Mouse (Mus musculus) neural tube, embryonic 10.5 days (tissue): ENCODE data around the gene Snrnp35.
"Not testable (repeated sequence)": the region's sequence is repeated elsewhere in the genome, so short reads cannot be mapped to it uniquely, and the experiment has no call there.

Experiments
- DNase-seq: peaks from one replicate; pipeline ENCODE4 v3.0.0-alpha.2; 2017; ENCODE audit warnings: low spot score; ENCODE audit errors: extremely low spot score

The Snrnp35 gene

DNA sequence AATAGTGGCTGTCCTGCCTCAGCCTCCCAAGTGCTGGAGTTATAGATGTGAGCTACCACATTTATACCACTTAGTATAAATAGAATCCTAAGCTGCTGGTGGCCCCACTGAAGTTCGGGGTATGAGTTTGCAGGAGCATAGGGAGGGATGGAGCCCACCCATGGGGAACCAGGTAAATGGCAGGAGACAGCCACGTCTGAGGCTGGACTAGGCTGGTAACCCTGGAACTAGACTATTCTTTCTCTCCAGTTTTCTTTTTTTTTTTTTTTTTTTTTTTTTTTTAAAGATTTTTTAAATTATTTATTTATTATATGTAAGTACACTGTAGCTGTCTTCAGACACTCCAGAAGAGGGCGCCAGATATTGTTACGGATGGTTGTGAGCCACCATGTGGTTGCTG, 17.1 kb downstream of the Snrnp35 start:
- DNase-seq, result not testable (repeated sequence)

DNA sequence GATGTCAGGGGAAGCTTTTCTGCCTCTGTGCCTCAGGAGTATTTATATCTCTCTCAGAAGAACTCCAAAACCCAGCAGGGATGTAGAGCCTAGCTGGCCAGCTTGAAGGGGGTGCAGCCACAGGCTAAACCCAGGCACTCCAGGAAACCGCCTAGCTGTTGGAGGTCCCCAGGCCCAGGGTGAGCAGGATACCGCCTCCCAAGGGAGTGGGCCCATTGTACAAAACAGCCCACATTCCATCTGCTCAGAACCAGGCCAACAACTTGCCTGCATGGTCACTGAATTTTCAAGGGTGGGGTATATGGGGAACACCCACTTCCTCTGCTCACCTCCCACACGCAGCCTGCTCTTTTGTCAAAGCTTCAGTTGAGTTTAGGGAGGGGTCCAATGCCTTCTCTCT, 17.6 kb downstream of the Snrnp35 start:
- DNase-seq, result no peak

DNA sequence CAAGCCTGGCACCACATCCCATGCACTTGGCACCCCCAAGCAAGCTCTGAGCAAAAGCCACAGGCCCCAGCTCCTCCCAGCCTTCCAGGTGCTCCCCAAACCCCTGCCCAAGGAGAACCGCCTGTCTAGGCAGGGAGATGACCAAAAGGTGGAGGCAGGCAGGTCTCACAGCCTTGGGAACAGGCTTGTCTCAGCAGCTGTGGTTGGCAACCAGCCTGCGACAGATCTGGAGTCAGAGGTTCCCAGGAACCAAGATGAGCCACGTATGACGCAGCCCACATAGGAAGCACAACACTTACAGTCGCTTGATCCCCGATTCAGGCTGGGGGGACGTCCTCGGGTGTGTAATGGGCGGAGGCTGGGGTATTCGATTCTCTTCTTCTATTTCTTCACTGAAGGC, 18.6 kb downstream of the Snrnp35 start:
- no peak for DNase-seq

DNA sequence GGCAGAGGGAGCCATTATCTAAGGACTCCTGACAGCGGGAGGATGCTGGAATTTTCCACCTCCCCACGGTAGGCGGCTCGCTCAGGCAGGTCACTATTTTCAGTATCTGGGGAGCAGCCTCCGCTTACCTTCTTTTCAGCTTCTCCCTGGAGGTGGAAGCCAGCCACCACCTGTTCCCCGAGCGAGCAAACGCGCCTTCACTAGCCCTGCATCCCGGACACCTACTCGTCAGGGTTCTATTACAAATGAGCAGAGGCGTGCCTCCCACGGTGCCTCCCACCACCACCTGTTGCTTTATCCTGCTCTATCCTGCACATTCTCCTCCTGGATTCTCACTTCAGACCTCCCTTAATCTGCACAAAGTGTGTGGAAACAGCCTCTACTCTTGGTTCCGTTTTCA, 20.8 kb downstream of the Snrnp35 start:
- DNase-seq, result no peak

DNA sequence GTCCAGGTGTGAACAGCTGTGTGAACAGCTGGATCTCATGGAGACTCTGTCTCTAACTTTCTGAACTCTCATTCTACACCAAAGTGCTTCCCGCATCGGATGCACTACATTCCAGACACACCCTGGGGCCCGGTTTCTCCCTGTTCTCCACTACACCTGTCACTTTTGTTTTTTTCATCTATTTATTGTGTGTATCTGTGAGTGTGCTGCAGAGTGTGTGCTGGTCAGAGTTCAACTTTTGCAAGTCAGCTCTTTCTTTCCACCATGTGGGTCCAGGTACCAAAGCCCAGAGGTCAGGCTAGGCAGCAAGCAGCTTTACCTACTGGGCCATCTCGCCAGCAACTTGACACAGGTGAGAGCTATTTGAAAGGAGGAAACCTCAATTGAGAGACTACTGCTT, 22.3 kb downstream of the Snrnp35 start:
- no peak for DNase-seq

DNA sequence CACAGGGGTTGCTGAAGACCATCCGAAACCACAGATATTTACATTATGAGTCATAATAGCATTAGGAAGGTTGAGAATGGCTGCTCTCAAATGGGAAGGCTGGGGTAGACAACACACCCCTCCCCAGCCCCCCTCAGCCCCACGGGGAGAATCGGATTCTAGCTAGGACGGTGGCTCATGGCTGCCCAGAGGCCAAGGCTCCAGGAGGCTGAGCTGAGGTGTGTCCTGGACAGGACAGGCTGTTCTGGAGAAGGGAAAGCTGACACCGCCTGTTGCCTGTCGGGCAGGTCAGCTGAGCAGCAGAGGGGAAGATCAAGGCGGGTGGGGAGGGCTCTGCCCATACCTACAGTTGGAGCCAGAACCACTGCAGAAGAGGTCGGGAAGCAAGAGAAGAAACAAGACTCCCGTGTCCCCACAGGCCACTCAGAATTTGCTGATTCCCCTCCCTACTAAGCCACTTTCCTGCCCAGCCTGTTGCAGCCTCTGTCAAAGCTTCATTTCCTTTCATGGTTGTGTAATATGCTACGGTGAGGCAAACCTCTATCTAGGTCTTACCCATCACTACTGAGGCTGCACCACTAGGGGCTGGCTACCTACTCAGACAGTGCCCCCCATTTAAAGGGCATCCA, 23.9 kb downstream of the Snrnp35 start:
- DNase-seq, result no peak

DNA sequence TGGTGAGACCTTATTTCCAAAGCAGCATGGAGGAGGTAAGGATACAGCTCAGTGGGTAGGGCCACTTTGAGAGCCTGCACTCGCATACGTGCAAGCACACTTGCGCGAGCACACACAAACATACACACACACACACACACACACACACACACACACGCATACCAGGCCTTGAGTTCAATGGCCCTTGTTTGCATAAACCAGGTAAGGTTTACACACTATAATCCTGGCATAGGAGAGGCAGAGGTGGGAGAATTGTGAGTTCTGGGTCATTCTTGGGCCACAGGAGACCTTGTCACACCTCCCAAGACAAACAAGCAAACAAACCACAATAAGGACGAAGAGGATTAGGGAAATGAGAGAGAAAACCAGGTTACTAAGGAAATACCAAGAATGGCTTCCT, 26.3 kb downstream of the Snrnp35 start:
- DNase-seq, result no peak

DNA sequence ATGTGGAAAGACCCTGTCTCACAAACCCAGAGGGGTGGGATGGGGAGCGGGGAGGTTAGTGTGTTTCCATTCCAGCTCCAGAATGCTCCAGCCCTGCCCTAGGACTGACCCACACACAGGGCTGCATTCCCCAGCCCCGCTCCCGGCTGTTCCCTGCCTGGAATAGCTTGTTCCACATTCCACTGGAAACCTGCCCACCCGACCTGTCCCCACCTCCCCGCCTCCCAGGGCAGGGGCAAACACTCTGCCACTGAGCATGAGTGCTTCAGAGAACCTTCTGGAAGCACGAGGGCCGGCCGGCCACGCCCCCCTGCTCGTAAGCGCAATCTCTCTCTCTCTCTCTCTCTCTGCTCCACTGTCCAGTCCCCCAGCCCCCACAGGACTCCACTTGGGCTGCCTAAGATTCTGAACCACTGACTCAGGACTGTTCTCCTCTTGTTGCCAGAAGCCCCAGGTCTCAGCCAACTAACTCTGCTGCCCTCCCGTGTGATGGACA, 26.9 kb downstream of the Snrnp35 start:
- no peak for DNase-seq

DNA sequence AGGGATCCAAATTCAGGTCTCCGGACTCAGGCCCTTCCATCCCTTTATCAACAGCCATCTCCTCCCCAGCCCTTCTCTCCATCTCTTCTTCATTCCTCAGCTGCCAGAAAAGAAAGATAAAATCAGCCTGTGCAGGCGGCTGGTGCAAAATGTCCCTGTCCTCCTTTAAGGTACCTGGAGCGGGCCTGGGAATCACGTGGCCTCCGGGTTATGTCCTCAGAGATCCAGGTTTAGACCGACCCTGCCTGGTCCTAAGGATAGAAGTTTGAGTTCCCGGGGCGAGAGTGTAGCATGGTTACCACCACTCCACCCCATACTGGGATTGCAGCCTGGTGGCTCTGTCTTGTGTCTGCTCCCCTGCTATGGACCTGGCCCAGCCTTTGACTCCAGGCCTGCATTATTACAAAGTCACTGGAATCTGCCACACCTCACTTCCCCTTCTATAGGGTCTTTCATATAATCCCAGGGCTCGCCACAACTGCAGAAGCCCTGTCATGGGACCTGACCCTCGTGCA, 27.7 kb downstream of the Snrnp35 start:
- no peak for DNase-seq

DNA sequence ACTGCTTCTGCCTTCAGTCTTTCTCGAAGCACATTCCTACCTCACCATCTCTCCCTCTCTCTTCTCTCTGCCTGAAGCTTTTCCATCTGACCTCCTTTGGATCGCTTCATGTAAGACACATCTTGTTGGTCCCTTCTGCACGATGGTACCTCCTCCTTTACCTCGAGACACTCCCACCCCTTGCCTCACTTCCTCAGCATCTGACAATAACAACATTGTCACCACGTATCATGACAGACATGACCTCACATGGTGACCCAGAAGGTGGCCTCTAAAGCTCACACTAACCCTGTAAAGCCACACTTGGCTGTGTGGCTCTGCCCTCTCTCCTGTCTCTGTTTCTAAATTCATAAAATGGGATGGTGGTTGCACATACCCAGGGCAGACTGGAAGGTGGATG, 32.9 kb downstream of the Snrnp35 start:
- no peak for DNase-seq

DNA sequence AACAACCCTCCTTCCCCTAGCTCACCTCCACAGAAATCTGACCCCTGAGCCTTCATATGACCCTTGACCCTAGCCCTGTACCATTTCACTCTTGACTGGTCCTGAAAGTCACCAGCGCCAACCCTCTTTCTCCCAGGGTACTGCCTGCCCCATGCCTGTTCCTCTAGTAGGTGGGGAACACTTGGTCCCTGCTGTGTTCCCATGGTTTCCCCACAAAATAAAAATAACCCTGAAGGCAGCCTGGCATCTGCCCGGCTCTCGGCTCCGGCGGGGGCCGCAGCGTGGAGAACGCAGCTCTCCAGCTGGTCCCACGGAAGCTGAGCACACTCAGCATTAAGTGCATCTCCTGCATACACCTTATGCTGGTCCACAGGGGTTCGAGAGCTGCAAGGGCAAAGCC, 35.7 kb downstream of the Snrnp35 start:
- no peak for DNase-seq

DNA sequence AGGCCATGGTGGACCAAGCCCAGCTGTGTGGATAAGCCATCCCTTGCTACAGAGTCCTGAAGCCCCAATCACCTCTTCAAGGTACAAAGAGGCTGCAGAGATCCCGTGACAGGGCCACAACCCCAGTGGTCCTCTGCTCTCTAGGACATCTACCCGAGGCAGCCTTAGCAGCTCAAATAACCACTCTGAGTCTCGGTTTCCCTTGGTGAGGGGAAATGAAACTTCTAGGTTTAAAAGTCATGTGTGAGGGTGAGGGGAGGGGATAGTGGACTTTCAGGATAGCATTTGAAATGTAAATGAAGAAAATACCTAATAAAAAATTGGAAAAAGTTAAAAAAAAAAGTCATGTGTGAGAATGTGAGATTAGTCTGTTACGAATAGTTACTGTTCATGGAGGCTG, 38.7 kb downstream of the Snrnp35 start:
- no peak for DNase-seq

DNA sequence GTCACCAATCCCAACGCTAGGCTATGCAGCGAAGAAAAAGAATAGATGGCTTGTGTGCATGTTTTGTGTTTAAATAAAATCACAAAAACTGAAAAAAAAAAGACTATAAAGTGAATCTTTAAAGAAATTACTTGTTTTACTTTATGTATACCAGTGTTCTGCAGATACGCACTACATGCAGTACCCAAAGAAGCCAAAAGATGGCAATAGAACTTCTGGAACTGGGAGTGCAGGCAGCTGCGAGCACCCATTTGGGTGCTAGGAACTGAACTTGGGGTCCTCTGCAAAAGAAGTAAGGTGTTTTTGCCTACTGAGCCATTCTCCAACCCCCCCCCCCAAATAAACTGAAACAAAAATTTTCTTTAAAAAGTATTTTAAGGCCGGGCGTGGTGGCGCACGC, 40.1 kb downstream of the Snrnp35 start:
- no peak for DNase-seq

DNA sequence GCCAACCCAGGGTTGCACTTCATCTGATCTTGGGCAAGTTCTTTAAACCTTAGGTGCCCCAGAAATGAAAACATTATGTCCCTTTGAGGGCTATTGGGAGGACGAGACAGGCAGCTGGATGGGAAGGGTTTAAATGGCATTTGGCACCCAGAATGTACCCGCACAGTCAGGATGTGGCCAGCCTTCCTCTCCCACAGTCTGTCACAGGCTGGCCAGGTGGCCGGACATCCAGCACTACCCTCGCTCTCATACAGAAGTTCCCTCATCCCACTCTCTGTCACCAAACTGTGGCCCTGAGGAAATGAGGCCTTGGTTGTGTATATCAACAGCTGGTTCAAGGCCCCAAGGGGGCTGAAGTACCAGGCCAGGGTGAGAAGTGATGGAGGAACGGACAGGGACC, 42.0 kb downstream of the Snrnp35 start:
- DNase-seq, result no peak

DNA sequence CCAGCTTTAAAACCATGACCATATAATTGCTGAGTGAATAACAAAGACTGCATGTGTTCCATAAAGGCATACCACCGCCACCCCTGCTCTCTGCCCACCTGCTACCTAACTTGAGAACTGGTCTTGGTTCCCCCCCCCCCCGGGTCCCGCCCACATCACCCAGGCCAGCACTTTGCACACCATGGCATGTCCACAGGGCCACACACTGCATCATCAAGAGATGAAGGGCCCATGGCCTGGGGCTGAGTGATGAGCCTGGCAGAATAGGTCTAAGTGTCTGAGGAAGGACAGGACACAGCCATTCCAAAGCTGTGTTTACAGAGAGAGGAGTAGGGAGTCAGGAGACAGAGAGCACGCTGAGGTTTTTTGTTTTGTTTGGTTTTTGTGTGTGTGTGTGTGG, 45.4 kb downstream of the Snrnp35 start:
- DNase-seq, result no peak

DNA sequence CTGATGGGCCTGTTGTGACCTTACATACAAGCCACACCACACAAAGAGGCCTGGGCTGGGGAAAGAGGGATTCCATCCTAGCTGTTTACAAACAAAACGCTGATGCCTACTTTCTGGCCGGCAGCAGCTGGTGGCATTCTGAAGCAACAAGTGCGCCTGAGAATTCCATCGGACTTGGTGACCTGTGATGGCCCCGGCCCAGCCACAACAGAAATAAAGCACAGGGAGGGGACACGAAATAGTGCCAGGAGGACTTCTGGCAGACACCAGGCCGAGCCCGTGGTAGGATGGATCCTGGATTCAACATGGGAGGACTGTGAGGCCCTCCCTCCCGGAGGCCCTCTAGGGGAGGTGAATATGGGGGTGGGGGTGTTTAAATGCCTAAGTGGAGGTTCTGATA, 45.9 kb downstream of the Snrnp35 start:
- DNase-seq, result no peak

DNA sequence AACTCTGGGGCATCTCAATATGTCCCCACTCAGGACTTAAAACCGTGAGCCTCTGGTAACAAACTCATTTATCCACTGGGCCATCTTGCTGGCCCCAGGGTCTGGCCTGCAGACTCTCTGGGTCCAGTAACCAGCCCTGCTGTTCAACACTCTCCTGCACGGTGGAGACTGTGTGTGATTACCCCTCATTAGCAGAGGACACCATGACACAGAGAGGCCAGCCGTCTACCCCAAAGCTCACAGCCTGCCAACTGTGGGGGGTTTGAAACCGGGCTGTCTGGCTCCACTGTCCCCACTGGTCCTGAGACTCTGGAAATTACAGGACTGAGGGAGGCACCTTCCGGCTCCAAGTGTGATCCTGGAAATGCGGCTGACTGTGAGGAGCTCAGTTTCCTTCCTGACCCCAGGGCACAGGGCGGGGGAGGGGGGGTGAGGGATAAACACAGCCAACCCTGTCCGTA, 46.3 kb downstream of the Snrnp35 start:
- no peak for DNase-seq

DNA sequence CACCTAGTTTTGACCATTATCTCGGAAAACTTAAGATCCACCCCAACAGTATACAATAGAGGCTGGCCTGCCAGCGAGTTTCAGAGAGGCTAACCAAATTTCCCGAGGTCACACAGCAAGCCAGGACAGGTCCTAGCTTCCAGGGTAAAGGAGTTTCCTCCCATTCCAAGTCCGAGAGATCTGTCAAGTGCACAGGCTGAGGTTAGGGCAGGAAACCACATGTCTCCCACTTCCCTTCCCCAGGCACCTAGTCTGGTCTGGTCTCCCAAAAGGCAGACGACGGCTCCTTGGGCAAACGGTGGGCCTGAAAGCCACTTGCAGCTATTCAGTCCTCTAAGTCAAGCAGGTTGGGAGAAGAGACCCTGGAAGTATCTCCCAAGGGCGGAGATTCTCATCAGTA, 46.8 kb downstream of the Snrnp35 start:
- no peak for DNase-seq

DNA sequence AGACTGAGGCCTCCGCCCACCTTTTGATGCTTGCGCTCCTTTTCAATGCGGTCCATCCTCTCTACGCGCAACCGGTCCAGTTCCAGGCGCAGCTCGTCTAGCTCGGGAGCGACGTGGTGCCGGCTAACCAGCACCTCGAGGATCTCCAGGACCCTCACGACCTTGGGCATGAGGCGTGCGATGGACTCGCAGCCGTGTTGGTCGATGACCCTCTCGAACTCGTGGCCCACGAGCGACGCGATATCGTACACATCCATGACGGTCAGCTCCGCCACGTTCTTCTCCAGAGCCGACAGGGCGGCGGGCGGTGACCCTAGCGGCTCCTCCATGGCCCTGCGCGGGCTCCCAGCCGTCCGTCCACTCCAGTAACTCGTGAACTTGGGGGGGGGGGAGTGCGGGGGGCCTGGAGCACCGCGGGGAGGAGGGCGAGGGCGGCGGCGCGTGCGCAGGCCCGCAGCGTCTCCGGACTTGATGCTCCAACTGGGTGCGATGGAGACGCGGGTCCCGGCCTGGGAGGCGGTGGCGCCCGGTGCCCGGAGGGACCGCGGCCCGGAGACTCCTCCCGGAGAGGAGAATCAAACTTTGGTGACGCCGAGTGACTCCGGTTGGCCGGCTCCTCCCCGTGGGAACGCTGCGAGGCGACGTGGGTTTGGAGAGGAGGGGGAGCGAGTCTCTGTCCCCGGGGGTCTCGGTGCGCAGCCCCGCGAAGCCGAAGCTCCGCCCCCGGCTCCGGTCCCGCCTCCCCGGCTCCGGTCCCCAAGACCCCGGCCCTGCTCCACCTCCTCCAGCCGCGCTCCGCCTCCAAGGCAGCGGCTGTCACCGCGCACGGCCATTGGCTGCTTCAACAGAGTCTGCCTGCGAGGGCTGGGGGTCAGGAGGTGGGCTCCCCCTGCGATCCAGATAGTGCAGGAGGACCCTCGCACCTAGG, 48.0 kb downstream of the Snrnp35 start, which contains the start of gene Rilpl1:
TSS of gene Rilpl1 (minus strand) at position 737 of the 928 bp plus-strand sequence.
- peak; percentile 88 for DNase-seq

DNA sequence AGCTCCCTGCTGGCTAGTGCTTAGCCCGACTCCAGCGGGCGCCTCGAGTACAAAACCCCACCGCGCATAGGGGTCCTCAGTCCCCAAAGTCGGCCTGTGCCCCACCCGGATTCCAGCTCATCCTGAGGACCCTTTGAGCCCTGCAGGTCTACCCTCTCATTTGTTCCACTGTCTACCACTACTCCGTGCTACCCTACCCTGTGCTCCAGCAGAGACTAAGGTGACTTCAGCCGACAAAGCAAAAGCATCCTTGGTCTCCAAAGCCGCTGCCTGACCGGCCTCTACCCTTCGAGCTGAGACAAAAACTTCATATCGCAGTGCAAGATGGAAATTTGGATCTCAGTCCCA, 48.6 kb downstream of the Snrnp35 start:
- no peak for DNase-seq

DNA sequence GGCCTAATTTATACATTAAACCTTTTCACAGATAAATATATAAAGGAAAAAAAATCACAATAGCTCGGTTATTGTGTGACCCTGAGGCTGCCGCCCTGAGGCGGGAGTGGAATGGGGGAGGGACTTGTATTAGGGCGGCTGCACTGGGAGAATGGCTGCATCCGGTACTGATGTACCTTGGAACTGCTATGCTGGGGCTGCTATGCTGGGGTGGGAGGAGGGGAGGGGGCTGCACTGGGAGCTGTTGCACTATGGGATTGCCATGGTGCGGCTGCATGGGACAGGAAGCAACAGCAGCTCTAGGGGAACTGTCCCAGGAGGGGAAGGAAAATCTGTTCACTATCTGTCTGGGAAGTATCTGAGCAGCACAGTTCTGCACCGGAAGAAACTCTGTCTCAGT, 49.5 kb downstream of the Snrnp35 start:
- no peak for DNase-seq

DNA sequence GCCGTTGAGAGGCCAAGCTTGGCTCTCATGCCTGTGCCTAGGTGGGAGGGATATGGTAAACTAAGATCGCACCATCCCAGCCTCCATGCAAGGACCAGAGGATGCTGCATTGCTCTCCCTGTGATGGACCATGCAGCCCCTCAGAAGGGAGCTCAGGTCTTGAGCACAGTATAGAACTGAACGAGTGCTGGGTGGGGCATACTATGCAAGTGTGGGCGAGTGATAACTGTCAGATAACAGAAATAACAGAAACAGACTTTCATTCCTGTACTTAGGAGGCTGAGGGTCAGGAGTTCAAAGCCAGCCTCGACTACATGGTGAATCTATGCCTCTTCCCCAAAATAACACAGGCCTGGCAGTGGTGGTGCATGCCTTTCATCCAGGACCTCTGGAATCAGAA, 52.1 kb downstream of the Snrnp35 start:
- no peak for DNase-seq
